Mouse (Mus musculus): ENCODE measurements at regions not wholly inside any gene's neighbourhood (a gene's known extent, or its start where the extent isn't known, plus 50 kb on each side); places are given as distances from the start of the nearest gene placed in this dataset.

- no peak for DNase-seq (ENCODE audit: low spot score in 2 of 2)
These were observed 107.6 kb upstream of the 1700066M21Rik start for GRCm38 (mm10) chr1:57269679-57270354.

GRCm38 (mm10) chr1:57272593-57272992 lies 104.8 kb upstream of the 1700066M21Rik start:
- DNase-seq (ENCODE audit: low spot score in 2 of 2) = no peak

GRCm38 (mm10) chr1:57281549-57281948 lies 95.9 kb upstream of the 1700066M21Rik start:
- DNase-seq (ENCODE audit: low spot score in 2 of 2) = no peak

- no peak for DNase-seq (ENCODE audit: low spot score in 2 of 2)
These were observed 81.2 kb upstream of the 1700066M21Rik start for GRCm38 (mm10) chr1:57296186-57296585.

GRCm38 (mm10) chr1:57298557-57298956 lies 78.9 kb upstream of the 1700066M21Rik start:
- no peak for DNase-seq (ENCODE audit: low spot score in 2 of 2)

- no peak for DNase-seq (ENCODE audit: low spot score in 2 of 2)
These were observed 76.0 kb upstream of the 1700066M21Rik start for GRCm38 (mm10) chr1:57301260-57301979.

- no peak for DNase-seq (ENCODE audit: low spot score in 2 of 2)
These were observed 75.5 kb upstream of the 1700066M21Rik start for GRCm38 (mm10) chr1:57301980-57302331.

- no peak for DNase-seq (ENCODE audit: low spot score in 2 of 2)
These were observed 72.7 kb upstream of the 1700066M21Rik start for GRCm38 (mm10) chr1:57304757-57305156.

GRCm38 (mm10) chr1:57322535-57322934 lies 54.9 kb upstream of the 1700066M21Rik start:
- no peak for DNase-seq (ENCODE audit: low spot score in 2 of 2)

- DNase-seq (ENCODE audit: low spot score in 2 of 2) = no peak
These were observed 54.3 kb upstream of the 1700066M21Rik start for GRCm38 (mm10) chr1:57323118-57323517.

- no peak for DNase-seq (ENCODE audit: low spot score in 2 of 2)
These were observed 51.7 kb upstream of the 1700066M21Rik start for GRCm38 (mm10) chr1:57325585-57326165.

Measured in natural killer cell, adult 2 months (primary cell).